Mouse (Mus musculus) brain, adult 2 months (tissue): Measurements from ENCODE around the gene Serpina11.
A peak's percentile ranks its signal among the peaks of the same experiment; 100 is the strongest.
"Not testable (repeated sequence)": the region's sequence is repeated elsewhere in the genome, so short reads cannot be mapped to it uniquely, and the experiment has no call there.

Experiments used
- DNase-seq: peaks from one replicate; pipeline ENCODE4 v3.0.0; 2011; ENCODE audit warnings: low read depth, low spot score

Gene Serpina11

DNA sequence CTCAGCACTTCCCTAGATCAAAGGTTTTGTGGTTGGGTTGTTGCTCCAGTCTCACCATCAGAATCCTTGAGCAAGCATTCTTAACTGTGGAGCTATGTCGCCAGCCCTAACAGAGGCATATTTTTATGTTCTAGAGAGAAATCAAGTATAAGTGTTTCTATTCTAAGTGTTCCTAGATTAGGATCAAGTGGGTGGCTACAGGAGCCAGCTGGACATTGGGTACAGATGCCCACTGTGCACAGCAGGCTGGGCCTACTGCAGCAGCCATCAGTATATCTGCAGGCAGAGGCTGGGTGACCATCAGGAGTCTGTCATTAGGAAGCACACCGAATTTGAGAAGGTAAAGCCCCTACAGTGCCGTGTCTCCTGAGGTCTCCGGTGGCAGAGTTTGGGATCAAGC lies 18.7 kb downstream of the Serpina11 start:
- DNase-seq = peak; percentile 63

- DNase-seq = no peak
Measured at GRCm38 (mm10) chr12:103969577-103970116, 20.1 kb downstream of the Serpina11 start.

- DNase-seq = no peak
Measured at GRCm38 (mm10) chr12:103966761-103967160, 23.0 kb downstream of the Serpina11 start.

DNA sequence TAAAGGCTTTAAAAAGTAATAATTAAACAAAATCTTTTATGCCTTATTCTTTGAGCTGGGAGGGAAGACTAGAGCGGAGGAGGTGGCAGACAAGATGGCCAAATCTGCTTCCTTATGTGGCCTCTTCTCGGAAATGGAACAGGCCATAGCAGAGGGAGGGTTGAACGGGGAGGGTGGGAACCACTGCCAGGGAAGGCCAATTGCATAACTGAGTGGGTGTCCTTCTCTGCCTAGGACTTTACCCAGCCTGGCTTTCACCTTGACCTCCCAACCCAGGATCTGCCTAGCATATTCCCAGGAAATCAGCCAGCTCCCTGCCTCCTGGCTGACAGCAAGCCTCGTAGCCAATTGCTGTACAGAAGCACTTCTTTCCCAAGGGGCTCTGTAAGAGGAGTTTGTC lies 26.5 kb downstream of the Serpina11 start:
- peak; percentile 29 for DNase-seq

- DNase-seq = peak; percentile 22
Measured at GRCm38 (mm10) chr12:103962860-103963259, 26.9 kb downstream of the Serpina11 start.

DNA sequence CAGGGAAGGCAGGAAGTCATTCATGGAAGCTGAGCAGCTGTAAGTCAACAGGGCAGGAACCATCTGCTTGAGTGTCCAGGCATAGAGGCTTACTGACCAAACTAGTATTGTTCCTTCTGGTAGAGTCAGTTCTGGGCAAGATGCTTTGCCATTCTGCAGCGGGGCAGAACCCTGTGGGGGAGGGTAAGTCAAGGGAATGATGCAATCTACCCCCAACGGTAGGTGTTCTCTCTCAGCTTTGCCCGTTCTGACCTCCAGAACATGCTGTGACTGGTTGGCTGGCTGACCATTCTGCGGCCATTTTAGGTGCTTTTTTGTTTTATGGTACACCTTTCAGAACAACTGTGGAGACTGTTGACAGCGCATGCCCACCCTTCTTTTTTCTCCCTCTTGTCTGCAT lies 27.4 kb downstream of the Serpina11 start:
- no peak for DNase-seq

GRCm38 (mm10) chr12:103961716-103962115 lies 28.0 kb downstream of the Serpina11 start:
- no peak for DNase-seq

GRCm38 (mm10) chr12:103958798-103959197 lies 31.0 kb downstream of the Serpina11 start, which contains the start of gene Serpina1e:
TSS of gene Serpina1e (minus strand) at chr12:103958975.
- no peak for DNase-seq

- not testable (repeated sequence) for DNase-seq
Measured at GRCm38 (mm10) chr12:103956555-103956954, 33.2 kb downstream of the Serpina11 start.

GRCm38 (mm10) chr12:103952972-103953371 lies 36.8 kb downstream of the Serpina11 start:
- DNase-seq = not testable (repeated sequence)

DNA sequence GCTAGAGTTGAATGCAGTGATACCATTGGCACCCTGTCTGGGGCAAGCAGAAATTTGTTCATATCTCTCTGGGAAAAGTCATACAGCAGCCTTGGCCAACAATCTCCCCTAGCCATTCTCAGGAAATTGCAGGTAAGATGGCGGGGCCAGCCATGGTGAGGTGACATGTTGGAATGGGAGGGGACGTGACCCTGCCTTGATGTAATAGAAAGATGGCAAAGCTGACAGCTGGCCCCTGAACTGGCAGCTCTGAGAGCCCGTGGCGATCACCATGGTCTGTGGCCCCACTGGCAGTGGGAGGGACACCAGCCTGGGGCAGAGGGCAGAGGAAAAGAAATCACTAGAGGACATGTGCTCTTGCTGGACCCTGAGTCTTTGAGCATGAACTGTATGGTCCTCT lies 43.5 kb downstream of the Serpina11 start:
- no peak for DNase-seq
